Mouse (Mus musculus): Measurements from ENCODE around the gene Hoxc6. TPM values are rescaled to one million over a fixed set of nuclear protein-coding genes. Genes with fewer than 3 reads are reported as not detected.

The Hoxc6 gene
- polyA plus RNA-seq, 1 experiment from 2014 or later, result not detected

DNA sequence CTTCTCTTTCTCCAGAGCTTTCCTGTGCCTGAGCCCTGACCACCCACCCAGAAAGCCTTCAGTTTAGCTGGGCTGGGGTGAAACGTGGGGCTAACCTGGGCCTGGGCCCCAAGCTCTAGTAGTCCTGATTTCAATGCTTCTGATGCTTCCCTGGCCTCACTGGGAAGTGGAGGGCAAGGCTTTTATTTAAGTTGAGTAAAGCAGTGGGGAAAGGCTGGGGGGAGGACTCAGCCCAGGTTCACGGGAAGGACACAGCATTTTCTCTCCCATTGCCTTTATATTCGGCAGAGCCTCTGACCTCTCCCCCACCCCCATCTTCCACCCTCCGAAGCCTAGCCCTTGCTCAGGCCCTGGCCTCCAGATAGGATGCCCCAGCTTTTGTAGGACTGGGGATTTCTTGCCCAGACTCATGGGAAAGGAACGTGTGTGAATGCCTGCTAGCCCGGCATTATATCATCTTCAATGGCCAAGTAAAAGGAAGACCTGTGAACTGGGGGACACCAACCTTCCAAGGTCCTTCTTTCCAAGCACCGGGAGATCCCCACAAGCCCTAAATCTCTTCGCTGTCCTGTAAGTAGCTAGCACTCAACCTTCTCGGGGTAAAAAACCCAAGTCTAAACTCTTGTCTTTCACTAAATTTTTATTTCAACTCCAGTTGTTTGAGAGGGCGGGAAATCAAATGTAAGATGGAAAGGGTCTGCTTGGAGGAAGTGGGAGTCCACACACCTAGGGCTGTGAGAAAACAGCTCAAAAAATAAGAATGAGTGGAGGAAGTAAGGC is 40.8 kb downstream of the Hoxc6 start:
- WGBS (ENCODE audit: insufficient replicate concordance), result 21% methylated on average over 10 of the region's 10 CpGs
- Histone ChIP-seq H3K4me3 (ENCODE audit: low read depth, low read length) (no peak overlapping the region), H3K36me3 (ENCODE audit: control insufficient read depth, insufficient read depth) (no peaks in the 10 kb centered on the region), H3K27me3 (ENCODE audit: control insufficient read depth, insufficient read depth, low read depth, low read length) (peaks cover 89% of the 10 kb centered on the region), H3K4me2 (ENCODE audit: low read depth, low read length) (no peak overlapping the region), H3K9ac (ENCODE audit: low read depth, low read length) (no peak overlapping the region), H3K27ac (ENCODE audit: low read length) (no peak overlapping the region), H3K4me1 (ENCODE audit: control insufficient read depth, low read depth, low read length) (no peaks in the 10 kb centered on the region), H3K9me3 (replicated peaks; ENCODE audit: control insufficient read depth, low read length) (no peaks in the 10 kb centered on the region)
- no peak for ATAC-seq (ENCODE audit: low read depth)

DNA sequence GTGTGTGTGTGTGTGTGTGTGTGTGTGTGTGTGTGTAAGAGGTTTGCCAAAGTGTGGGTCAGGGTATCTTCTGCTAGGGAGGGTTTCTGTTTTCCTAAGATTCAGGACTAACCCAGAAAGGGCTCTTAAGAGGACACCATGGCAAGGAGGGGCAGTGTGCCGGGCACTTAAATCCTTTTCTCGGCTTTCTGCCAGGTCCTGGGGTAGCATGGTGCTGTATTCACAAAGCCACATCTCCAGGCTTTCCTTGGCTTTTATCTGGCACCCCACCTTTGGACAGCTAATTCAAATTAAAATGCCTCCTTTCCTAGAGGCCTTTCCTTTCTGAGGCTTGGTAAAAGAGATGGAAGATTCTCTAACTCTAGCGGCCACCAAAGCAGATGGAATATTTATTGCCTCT is 41.6 kb downstream of the Hoxc6 start:
- Histone ChIP-seq H3K4me1 (ENCODE audit: control insufficient read depth, low read depth, low read length) (no peaks in the 10 kb centered on the region), H3K9ac (ENCODE audit: low read depth, low read length) (no peak overlapping the region), H3K4me2 (ENCODE audit: low read depth, low read length) (no peak overlapping the region), H3K9me3 (replicated peaks; ENCODE audit: control insufficient read depth, low read length) (no peaks in the 10 kb centered on the region), H3K36me3 (ENCODE audit: control insufficient read depth, insufficient read depth) (no peaks in the 10 kb centered on the region), H3K27me3 (ENCODE audit: control insufficient read depth, insufficient read depth, low read depth, low read length) (peaks cover 85% of the 10 kb centered on the region), H3K27ac (ENCODE audit: low read length) (no peak overlapping the region), H3K4me3 (ENCODE audit: low read depth, low read length) (no peak overlapping the region)
- 41% methylated on average over 3 of the region's 3 CpGs for WGBS (ENCODE audit: insufficient replicate concordance)
- no peak for ATAC-seq (ENCODE audit: low read depth)

DNA sequence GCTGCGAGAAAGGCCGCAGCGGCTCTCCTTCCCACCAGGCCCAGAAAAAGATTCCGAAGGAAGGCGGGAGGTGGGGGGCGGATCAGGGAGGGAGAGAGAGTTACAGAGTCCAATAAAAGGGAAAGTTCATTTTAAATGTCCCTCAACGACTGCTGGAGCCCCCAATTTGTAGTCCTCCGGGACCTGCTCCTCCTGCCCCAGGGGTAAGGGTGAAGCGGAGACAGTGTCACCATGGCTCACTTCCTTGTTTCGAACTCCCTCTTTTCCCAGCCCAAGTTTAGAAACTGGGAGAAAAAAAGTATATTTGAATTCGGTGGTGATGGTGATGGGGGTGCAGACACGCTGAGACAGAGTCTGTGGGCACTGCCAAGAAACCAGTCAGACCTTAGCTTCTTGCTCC is 42.5 kb downstream of the Hoxc6 start:
- Histone ChIP-seq H3K27me3 (ENCODE audit: control insufficient read depth, insufficient read depth, low read depth, low read length) (peaks cover 80% of the 10 kb centered on the region), H3K9ac (ENCODE audit: low read depth, low read length) (no peak overlapping the region), H3K4me2 (ENCODE audit: low read depth, low read length) (no peak overlapping the region), H3K36me3 (ENCODE audit: control insufficient read depth, insufficient read depth) (no peaks in the 10 kb centered on the region), H3K4me3 (ENCODE audit: low read depth, low read length) (no peak overlapping the region), H3K9me3 (replicated peaks; ENCODE audit: control insufficient read depth, low read length) (no peaks in the 10 kb centered on the region), H3K4me1 (ENCODE audit: control insufficient read depth, low read depth, low read length) (no peaks in the 10 kb centered on the region), H3K27ac (ENCODE audit: low read length) (no peak overlapping the region)
- no peak for ATAC-seq (ENCODE audit: low read depth)
- 21% methylated on average over 11 of the region's 12 CpGs for WGBS (ENCODE audit: insufficient replicate concordance)

DNA sequence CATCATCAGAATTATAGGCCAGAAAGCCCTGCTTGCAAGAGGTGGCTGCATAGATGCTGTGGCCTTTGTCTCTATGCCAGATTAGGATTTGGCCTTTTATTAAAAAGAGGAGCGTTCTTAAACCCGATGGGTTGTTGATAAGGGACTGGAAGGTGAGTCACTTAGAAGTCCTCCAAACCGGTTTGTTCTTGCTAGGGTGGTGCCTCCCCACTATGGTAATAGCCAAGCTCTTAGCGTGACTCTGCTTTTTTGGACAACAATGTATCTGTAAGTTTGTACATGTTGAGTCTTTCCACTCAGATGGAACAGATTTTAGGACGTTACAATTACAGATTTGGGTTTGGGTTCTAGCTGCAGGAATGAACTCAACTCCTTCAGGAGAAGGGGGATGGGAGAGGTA is 43.6 kb downstream of the Hoxc6 start:
- H3K4me1 ChIP-seq (ENCODE audit: control insufficient read depth, low read depth, low read length), result no peaks in the 10 kb centered on the region
- no peak overlapping the region for H3K27ac ChIP-seq (ENCODE audit: low read length)
- no peak overlapping the region for H3K4me3 ChIP-seq (ENCODE audit: low read depth, low read length)
- no peak overlapping the region for H3K9ac ChIP-seq (ENCODE audit: low read depth, low read length)
- peaks cover 76% of the 10 kb centered on the region for H3K27me3 ChIP-seq (ENCODE audit: control insufficient read depth, insufficient read depth, low read depth, low read length)
- no peak for ATAC-seq (ENCODE audit: low read depth)
- 22% methylated on average over 5 of the region's 5 CpGs for WGBS (ENCODE audit: insufficient replicate concordance)
- H3K4me2 ChIP-seq (ENCODE audit: low read depth, low read length), result no peak overlapping the region
- H3K36me3 ChIP-seq (ENCODE audit: control insufficient read depth, insufficient read depth), result no peaks in the 10 kb centered on the region
- no peaks in the 10 kb centered on the region for H3K9me3 ChIP-seq (replicated peaks; ENCODE audit: control insufficient read depth, low read length)

DNA sequence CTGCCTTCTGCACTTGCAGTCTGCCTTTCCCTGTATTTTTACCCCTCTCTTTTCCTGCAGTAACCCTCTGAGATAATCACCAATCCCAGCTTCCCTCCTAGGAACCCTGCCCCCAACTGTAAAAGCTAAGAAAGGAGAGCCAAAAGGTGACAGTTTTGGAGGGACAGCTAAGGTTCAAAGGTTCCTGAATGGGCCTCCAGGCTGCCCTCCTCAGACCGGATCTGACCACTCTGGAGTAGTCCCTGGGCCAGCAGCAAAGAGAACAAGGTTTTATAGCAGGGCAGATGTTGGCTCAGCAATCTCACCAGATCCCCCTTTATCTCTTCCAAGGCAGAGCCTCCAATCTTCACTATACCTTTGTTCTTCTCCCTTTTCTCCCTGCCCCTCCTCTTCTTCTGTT is 44.2 kb downstream of the Hoxc6 start:
- no peaks in the 10 kb centered on the region for H3K4me1 ChIP-seq (ENCODE audit: control insufficient read depth, low read depth, low read length)
- no peaks in the 10 kb centered on the region for H3K9me3 ChIP-seq (replicated peaks; ENCODE audit: control insufficient read depth, low read length)
- H3K9ac ChIP-seq (ENCODE audit: low read depth, low read length), result no peak overlapping the region
- H3K36me3 ChIP-seq (ENCODE audit: control insufficient read depth, insufficient read depth), result no peaks in the 10 kb centered on the region
- H3K4me3 ChIP-seq (ENCODE audit: low read depth, low read length), result no peak overlapping the region
- H3K4me2 ChIP-seq (ENCODE audit: low read depth, low read length), result no peak overlapping the region
- no peak for ATAC-seq (ENCODE audit: low read depth)
- peaks cover 72% of the 10 kb centered on the region for H3K27me3 ChIP-seq (ENCODE audit: control insufficient read depth, insufficient read depth, low read depth, low read length)
- no peak overlapping the region for H3K27ac ChIP-seq (ENCODE audit: low read length)
- 15% methylated on average over 1 of the region's 1 CpGs for WGBS (ENCODE audit: insufficient replicate concordance)

DNA sequence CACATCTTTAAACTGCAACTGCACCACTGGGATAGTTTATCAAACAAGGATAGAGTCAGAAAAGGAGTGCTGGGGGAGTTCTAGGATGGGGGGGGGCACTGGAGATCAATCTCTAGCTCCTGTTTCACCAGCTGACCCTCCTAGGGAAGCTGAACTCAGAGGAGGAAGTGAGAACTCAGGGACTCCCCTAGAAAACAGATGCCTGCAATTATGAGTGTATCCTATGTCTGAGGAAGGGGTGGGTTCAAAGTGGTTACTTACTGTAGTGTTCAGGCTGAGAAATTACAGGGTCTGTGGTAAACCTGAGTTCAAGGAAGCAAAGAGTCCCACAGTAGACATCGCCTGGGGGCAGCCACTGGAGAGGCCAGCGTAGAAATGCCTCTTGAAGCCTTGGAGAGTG is 53.6 kb downstream of the Hoxc6 start:
- no peak for ATAC-seq (ENCODE audit: low read depth)
- no peak overlapping the region for H3K9ac ChIP-seq (ENCODE audit: low read depth, low read length)
- H3K27ac ChIP-seq (ENCODE audit: low read length), result no peak overlapping the region
- H3K4me1 ChIP-seq (ENCODE audit: control insufficient read depth, low read depth, low read length), result no peaks in the 10 kb centered on the region
- H3K27me3 ChIP-seq (ENCODE audit: control insufficient read depth, insufficient read depth, low read depth, low read length), result peaks cover 24% of the 10 kb centered on the region
- WGBS (ENCODE audit: insufficient replicate concordance), result 30% methylated on average over 2 of the region's 2 CpGs
- H3K9me3 ChIP-seq (replicated peaks; ENCODE audit: control insufficient read depth, low read length), result no peaks in the 10 kb centered on the region
- no peak overlapping the region for H3K4me2 ChIP-seq (ENCODE audit: low read depth, low read length)
- H3K36me3 ChIP-seq (ENCODE audit: control insufficient read depth, insufficient read depth), result no peaks in the 10 kb centered on the region
- no peak overlapping the region for H3K4me3 ChIP-seq (ENCODE audit: low read depth, low read length)

DNA sequence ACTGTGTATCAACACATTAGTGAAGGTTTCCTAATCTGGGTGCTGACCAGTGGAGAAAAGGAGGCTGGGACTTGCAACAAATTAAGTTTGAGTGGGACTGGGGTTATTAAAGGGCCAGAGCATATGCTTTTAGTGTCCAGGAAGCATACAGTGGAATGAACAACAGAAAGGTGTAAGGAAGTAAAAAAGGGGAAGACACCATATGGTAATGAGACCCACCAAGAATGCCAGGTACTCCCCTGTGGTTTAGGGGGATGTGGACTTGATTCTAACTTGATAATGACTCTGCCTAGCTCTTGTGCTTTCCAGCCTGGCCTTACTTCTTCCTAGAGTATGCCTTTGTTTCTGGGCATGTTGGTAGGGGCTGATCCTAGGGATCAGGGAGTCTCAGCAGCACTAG is 55.2 kb downstream of the Hoxc6 start:
- Histone ChIP-seq H3K4me3 (ENCODE audit: low read depth, low read length) (no peak overlapping the region), H3K36me3 (ENCODE audit: control insufficient read depth, insufficient read depth) (no peaks in the 10 kb centered on the region), H3K9ac (ENCODE audit: low read depth, low read length) (no peak overlapping the region), H3K27ac (ENCODE audit: low read length) (no peak overlapping the region), H3K9me3 (replicated peaks; ENCODE audit: control insufficient read depth, low read length) (no peaks in the 10 kb centered on the region), H3K4me1 (ENCODE audit: control insufficient read depth, low read depth, low read length) (no peaks in the 10 kb centered on the region), H3K27me3 (ENCODE audit: control insufficient read depth, insufficient read depth, low read depth, low read length) (peaks cover 30% of the 10 kb centered on the region), H3K4me2 (ENCODE audit: low read depth, low read length) (no peak overlapping the region)
- no peak for ATAC-seq (ENCODE audit: low read depth)

DNA sequence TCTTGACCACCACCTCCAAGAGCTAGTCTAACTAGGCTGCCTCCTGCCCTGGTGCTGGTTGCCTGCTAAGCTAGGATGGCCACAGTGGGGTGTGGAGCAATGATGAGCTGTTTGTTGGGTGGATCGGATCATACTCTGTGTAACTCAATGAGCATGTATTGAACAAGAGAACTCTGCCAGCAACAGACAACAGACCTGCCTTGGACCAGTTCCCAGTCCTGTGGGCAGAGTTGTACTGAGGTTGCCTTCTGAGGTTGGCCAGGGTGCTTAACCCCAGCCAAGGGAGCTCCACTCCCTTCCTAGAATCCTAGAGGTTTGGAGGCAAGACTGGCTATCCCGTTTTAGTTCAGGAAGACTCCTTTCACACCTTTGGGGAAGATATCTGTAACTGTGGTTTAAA is 58.3 kb downstream of the Hoxc6 start:
- ATAC-seq (ENCODE audit: low read depth), result no peak
- Histone ChIP-seq H3K27me3 (ENCODE audit: control insufficient read depth, insufficient read depth, low read depth, low read length) (peaks cover 52% of the 10 kb centered on the region), H3K27ac (ENCODE audit: low read length) (no peak overlapping the region), H3K4me1 (ENCODE audit: control insufficient read depth, low read depth, low read length) (no peaks in the 10 kb centered on the region; the same call in 1 of the 2 replicates), H3K36me3 (ENCODE audit: control insufficient read depth, insufficient read depth) (no peaks in the 10 kb centered on the region), H3K9ac (ENCODE audit: low read depth, low read length) (no peak overlapping the region), H3K9me3 (replicated peaks; ENCODE audit: control insufficient read depth, low read length) (no peaks in the 10 kb centered on the region), H3K4me2 (ENCODE audit: low read depth, low read length) (no peak overlapping the region), H3K4me3 (ENCODE audit: low read depth, low read length) (no peak overlapping the region)
- 40% methylated on average over 2 of the region's 2 CpGs for WGBS (ENCODE audit: insufficient replicate concordance)

DNA sequence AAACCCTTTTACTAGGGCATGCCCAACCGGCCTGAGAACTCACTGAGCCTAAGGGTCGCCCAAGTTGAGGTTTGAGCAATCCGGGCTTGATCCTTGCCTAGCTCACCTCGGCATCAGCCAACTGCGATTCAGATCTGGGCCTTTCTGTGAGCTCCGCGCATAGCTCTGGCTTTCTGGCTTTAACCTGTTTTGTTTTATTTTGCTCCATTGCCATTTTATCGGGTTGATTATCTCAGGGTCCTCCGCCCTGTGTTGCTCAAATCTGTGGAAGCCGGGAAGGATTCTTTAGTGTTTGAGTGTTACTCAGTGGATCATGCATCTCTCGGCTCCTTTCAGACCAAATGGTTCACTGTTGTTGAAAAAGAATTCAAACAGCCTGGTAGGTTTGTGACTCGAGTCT is 60.7 kb downstream of the Hoxc6 start:
- 7% methylated on average over 12 of the region's 12 CpGs for WGBS (ENCODE audit: insufficient replicate concordance)
- no peak overlapping the region for H3K4me3 ChIP-seq (ENCODE audit: low read depth, low read length)
- ATAC-seq (ENCODE audit: low read depth), result no peak
- no peaks in the 10 kb centered on the region for H3K36me3 ChIP-seq (ENCODE audit: control insufficient read depth, insufficient read depth)
- H3K4me2 ChIP-seq (ENCODE audit: low read depth, low read length), result no peak overlapping the region
- H3K27ac ChIP-seq (ENCODE audit: low read length), result no peak overlapping the region
- no peak overlapping the region for H3K9ac ChIP-seq (ENCODE audit: low read depth, low read length)
- peaks cover 69% of the 10 kb centered on the region for H3K27me3 ChIP-seq (ENCODE audit: control insufficient read depth, insufficient read depth, low read depth, low read length)
- no peaks in the 10 kb centered on the region for H3K9me3 ChIP-seq (replicated peaks; ENCODE audit: control insufficient read depth, low read length)
- H3K4me1 ChIP-seq (ENCODE audit: control insufficient read depth, low read depth, low read length), result no peaks in the 10 kb centered on the region; the same call in 1 of the 2 replicates
